Mouse (Mus musculus) CD8-positive naive resting alpha-beta T cell, adult 2 months (primary cell): Measurements from ENCODE around the gene Plce1.

Experiments
- DNase-seq, 2 experiments: peaks; one replicate each; pipeline ENCODE4 v3.0.0; 2022; ENCODE audit warnings: low read depth in 2 of 2, low spot score in 2 of 2

Plce1 gene

GRCm38 (mm10) chr19:38796546-38796945 lies 315.6 kb downstream of the Plce1 start:
- no peak for DNase-seq

GRCm38 (mm10) chr19:38798291-38798690 lies 317.4 kb downstream of the Plce1 start:
- DNase-seq: no peak

GRCm38 (mm10) chr19:38798801-38799200 lies 317.9 kb downstream of the Plce1 start:
- DNase-seq: no peak

GRCm38 (mm10) chr19:38818191-38818590 lies 337.3 kb downstream of the Plce1 start:
- no peak for DNase-seq

- peak; percentile 92 to 94 for DNase-seq
Measured at GRCm38 (mm10) chr19:38818766-38819426, 338.0 kb downstream of the Plce1 start, which contains the start of gene Noc3l. TSS of gene Noc3l (minus strand) at chr19:38819237.

GRCm38 (mm10) chr19:38819427-38819802 lies 338.5 kb downstream of the Plce1 start:
- DNase-seq: no peak

GRCm38 (mm10) chr19:38820186-38820804 lies 339.4 kb downstream of the Plce1 start:
- DNase-seq: no peak

GRCm38 (mm10) chr19:38833224-38833623 lies 352.3 kb downstream of the Plce1 start:
- no peak for DNase-seq
